9 mouse cellular contexts compared by ENCODE assay signal in genomic region chr2:167789471-167789923, GRCm38 (mm10).
DNase-seq lines count a peak whose midpoint lies in the region; ATAC-seq lines count a peak whose summit lies in the region.
"Had no signal": no experiment of that assay in that cellular context is flagged by ENCODE, and none has a peak within 500 bp of the region (broad histone marks: within the 10 kb centered on the region; RNA-seq: fewer than 3 reads in every experiment).

No protein-coding gene starts in this region.

- peak; percentile 32 to 50 for DNase-seq in kidney, postnatal 36 days
- peak; percentile 58 for DNase-seq in MN1 (ENCODE audit: low spot score)
- DNase-seq in brain, adult 2 months (ENCODE audit: low read depth, low spot score), result peak; percentile 49
- DNase-seq in hindbrain, embryonic 11.5 days (ENCODE audit: low spot score), result no peak
- no peak for DNase-seq in midbrain, embryonic 11.5 days (ENCODE audit: low spot score, missing footprints)
- DNase-seq: thymus, postnatal 36 days had no signal

- H3K9ac ChIP-seq in kidney, embryonic 15.5 days, result no peak overlapping the region
- H3K9ac ChIP-seq in lung, embryonic 16.5 days (ENCODE audit: low read length), result peak overlapping the region; percentile 32; the same call in 1 of the 2 replicates
- H3K9ac ChIP-seq in hindbrain, embryonic 11.5 days (ENCODE audit: low read depth, low read length), result no peak overlapping the region
- no peak overlapping the region for H3K9ac ChIP-seq in hindbrain, embryonic 16.5 days (ENCODE audit: low read depth, low read length)
- no peak overlapping the region for H3K9ac ChIP-seq in midbrain, embryonic 11.5 days (ENCODE audit: low read length)

- no peaks in the 10 kb centered on the region for H3K27me3 ChIP-seq in kidney, embryonic 15.5 days
- no peaks in the 10 kb centered on the region for H3K27me3 ChIP-seq in lung, embryonic 16.5 days (ENCODE audit: control insufficient read depth, insufficient read depth, low read depth, low read length)
- no peaks in the 10 kb centered on the region for H3K27me3 ChIP-seq in hindbrain, embryonic 11.5 days (ENCODE audit: control insufficient read depth, insufficient read depth, low read length)
- no peaks in the 10 kb centered on the region for H3K27me3 ChIP-seq in hindbrain, embryonic 16.5 days (replicated peaks; ENCODE audit: control insufficient read depth, insufficient read depth, low read length)
- H3K27me3 ChIP-seq in midbrain, embryonic 11.5 days (ENCODE audit: control insufficient read depth, insufficient read depth, low read length), result no peaks in the 10 kb centered on the region

- H3K4me1 ChIP-seq in kidney, embryonic 15.5 days, result peaks cover 22% of the 10 kb centered on the region
- peaks cover 3% of the 10 kb centered on the region; the same call in 1 of the 2 replicates for H3K4me1 ChIP-seq in lung, embryonic 16.5 days (replicated peaks; ENCODE audit: control insufficient read depth, insufficient read depth, low read length)
- no peaks in the 10 kb centered on the region for H3K4me1 ChIP-seq in hindbrain, embryonic 11.5 days (replicated peaks; ENCODE audit: control insufficient read depth, insufficient read depth, low read length)
- H3K4me1 ChIP-seq in hindbrain, embryonic 16.5 days (ENCODE audit: control insufficient read depth, insufficient read depth, low read depth, low read length), result no peaks in the 10 kb centered on the region
- H3K4me1 ChIP-seq in midbrain, embryonic 11.5 days (ENCODE audit: control insufficient read depth, insufficient read depth, low read length), result no peaks in the 10 kb centered on the region

- H3K4me3 ChIP-seq in kidney, embryonic 15.5 days (replicated peaks), result no peak overlapping the region
- no peak overlapping the region for H3K4me3 ChIP-seq in lung, embryonic 16.5 days (ENCODE audit: low read length)
- no peak overlapping the region for H3K4me3 ChIP-seq in hindbrain, embryonic 11.5 days (ENCODE audit: low read depth, low read length)
- H3K4me3 ChIP-seq in hindbrain, embryonic 16.5 days (ENCODE audit: low read length), result no peak overlapping the region
- no peak overlapping the region for H3K4me3 ChIP-seq in midbrain, embryonic 11.5 days (ENCODE audit: low read depth, low read length)

- no peaks in the 10 kb centered on the region for H3K9me3 ChIP-seq in kidney, embryonic 15.5 days (replicated peaks)
- H3K9me3 ChIP-seq in lung, embryonic 16.5 days (ENCODE audit: control insufficient read depth, low read length), result no peaks in the 10 kb centered on the region
- no peaks in the 10 kb centered on the region for H3K9me3 ChIP-seq in hindbrain, embryonic 11.5 days (ENCODE audit: control insufficient read depth, low read length)
- H3K9me3 ChIP-seq in hindbrain, embryonic 16.5 days (ENCODE audit: control insufficient read depth, low read length), result no peaks in the 10 kb centered on the region
- no peaks in the 10 kb centered on the region for H3K9me3 ChIP-seq in midbrain, embryonic 11.5 days (ENCODE audit: control insufficient read depth, low read length)

- no peak for ATAC-seq in kidney, embryonic 15.5 days (replicated peaks; ENCODE audit: low FRiP score)
- peak; percentile 39 for ATAC-seq in lung, embryonic 16.5 days (ENCODE audit: low read depth)
- ATAC-seq in hindbrain, embryonic 11.5 days (ENCODE audit: low FRiP score), result no peak
- no peak for ATAC-seq in hindbrain, embryonic 16.5 days
- no peak for ATAC-seq in midbrain, embryonic 11.5 days (ENCODE audit: low FRiP score)

- H3K36me3 ChIP-seq in kidney, embryonic 15.5 days, result no peaks in the 10 kb centered on the region
- H3K36me3 ChIP-seq in lung, embryonic 16.5 days (ENCODE audit: control insufficient read depth, insufficient read depth, low read length), result no peaks in the 10 kb centered on the region
- H3K36me3 ChIP-seq in hindbrain, embryonic 11.5 days (ENCODE audit: control insufficient read depth, insufficient read depth, low read length), result no peaks in the 10 kb centered on the region
- H3K36me3 ChIP-seq in hindbrain, embryonic 16.5 days (ENCODE audit: control insufficient read depth, insufficient read depth, low read length), result no peaks in the 10 kb centered on the region
- H3K36me3 ChIP-seq in midbrain, embryonic 11.5 days (ENCODE audit: control insufficient read depth, insufficient read depth, low read length), result no peaks in the 10 kb centered on the region

- 78% methylated on average over 11 of the region's 11 CpGs for WGBS in kidney, embryonic 15.5 days
- 60% methylated on average over 11 of the region's 11 CpGs for WGBS in lung, embryonic 16.5 days
- WGBS in hindbrain, embryonic 11.5 days, result 89% methylated on average over 11 of the region's 11 CpGs
- 82% methylated on average over 11 of the region's 11 CpGs for WGBS in hindbrain, embryonic 16.5 days
- WGBS in midbrain, embryonic 11.5 days, result 84% methylated on average over 11 of the region's 11 CpGs

- H3K4me2 ChIP-seq in kidney, embryonic 15.5 days, result no peak overlapping the region
- no peak overlapping the region for H3K4me2 ChIP-seq in lung, embryonic 16.5 days (ENCODE audit: low read depth, low read length)
- no peak overlapping the region for H3K4me2 ChIP-seq in hindbrain, embryonic 11.5 days (replicated peaks; ENCODE audit: low read depth, low read length)
- no peak overlapping the region for H3K4me2 ChIP-seq in hindbrain, embryonic 16.5 days (ENCODE audit: low read length)
- no peak overlapping the region for H3K4me2 ChIP-seq in midbrain, embryonic 11.5 days

- H3K27ac ChIP-seq in kidney, embryonic 15.5 days, result no peak overlapping the region
- no peak overlapping the region for H3K27ac ChIP-seq in lung, embryonic 16.5 days (ENCODE audit: low read length)
- H3K27ac ChIP-seq in hindbrain, embryonic 11.5 days (ENCODE audit: low read depth, low read length), result no peak overlapping the region
- H3K27ac ChIP-seq in hindbrain, embryonic 16.5 days (ENCODE audit: low read depth, low read length), result no peak overlapping the region
- H3K27ac ChIP-seq in midbrain, embryonic 11.5 days (ENCODE audit: low read depth, low read length), result no peak overlapping the region

Comparison
In these comparisons a context has a peak if more than half of its experiments do, and no peak if none do; other contexts are left out.
1. DNase-seq: peak in kidney, postnatal 36 days (2 of 2), MN1 (single experiment) and brain, adult 2 months (single experiment); none in hindbrain, embryonic 11.5 days (single experiment) and midbrain, embryonic 11.5 days (single experiment).